Mouse (Mus musculus) CH12.LX (cell line): ENCODE results near the gene Camk2b.

Experiments used
- CHD2 ChIP-seq: IDR thresholded peaks from 2 replicates; pipeline ENCODE4 v1.6.1; 2011; ENCODE audit warnings: low read length, improper control_type of control experiment
- CTCF ChIP-seq, 2 experiments: IDR thresholded peaks in 1 of 2; conservative IDR thresholded peaks in 1 of 2; 2 replicates each; pipeline ENCODE4 v1.5.1; 2011 to 2012; ENCODE audit warnings: low read depth in 2 of 2, low read length in 2 of 2, improper control_type of control experiment in 1 of 2, inconsistent platforms in 1 of 2, mild to moderate bottlenecking in 1 of 2, moderate library complexity in 1 of 2
- ETS1 ChIP-seq: conservative IDR thresholded peaks from 2 replicates; pipeline ENCODE4 v1.6.1; 2012; ENCODE audit warnings: low read depth, mild to moderate bottlenecking, inconsistent platforms, low read length, improper control_type of control experiment, moderate library complexity
- KAT2A ChIP-seq: IDR thresholded peaks from 2 replicates; pipeline ENCODE4 v1.6.1; 2012; ENCODE audit warnings: low read length, improper control_type of control experiment, inconsistent platforms; ENCODE audit not compliant: insufficient replicate concordance
- POLR2A ChIP-seq: IDR thresholded peaks from 2 replicates; pipeline ENCODE4 v1.6.1; 2011; ENCODE audit warnings: low read depth, mild to moderate bottlenecking, improper control_type of control experiment, low read length
- POLR2AphosphoS2 ChIP-seq: IDR thresholded peaks from 2 replicates; pipeline ENCODE4 v1.6.1; 2011; ENCODE audit warnings: low read depth, low read length, improper control_type of control experiment
- SIN3A ChIP-seq: IDR thresholded peaks from 2 replicates; pipeline ENCODE4 v1.6.1; 2012; ENCODE audit warnings: low read length, improper control_type of control experiment, inconsistent platforms
- USF2 ChIP-seq: conservative IDR thresholded peaks from 2 replicates; pipeline ENCODE4 v1.6.1; 2011; ENCODE audit warnings: low read depth, low read length, improper control_type of control experiment

GRCm38 (mm10) chr11:6024923-6025652 lies 41.1 kb downstream of the Camk2b start:
- TF ChIP-seq POLR2A: no peak
- TF ChIP-seq CTCF (conservative IDR thresholded peaks at IDR 0.05 in 1 of 2, IDR thresholded peaks at IDR 0.05 in 1 of 2; ENCODE audit: low read depth in 2 of 2, low read length in 2 of 2): no peak
- TF ChIP-seq POLR2AphosphoS2: no peak
- TF ChIP-seq ETS1: no peak
- TF ChIP-seq SIN3A: no peak
- no peak for TF ChIP-seq KAT2A
- TF ChIP-seq CHD2: no peak
- no peak for TF ChIP-seq USF2
